Mouse (Mus musculus) forebrain, embryonic 12.5 days (tissue): ENCODE measurements at regions not wholly inside any gene's neighbourhood (a gene's known extent, or its start where the extent isn't known, plus 50 kb on each side); places are given as distances from the start of the nearest gene placed in this dataset.

Source experiments
- ATAC-seq: fragments of 200-750 bp; cut with Nextera tagmentation; 2 replicates; pipeline ENCODE4 v1.8.0; 2017; ENCODE audit warnings: moderate TSS enrichment; ENCODE audit not compliant: low FRiP score
- H3K27ac ChIP-seq: fragments of 300-500 bp; sonication (generic); 2 replicates; pipeline ENCODE4 v1.5.1; 2016; ENCODE audit warnings: mild to moderate bottlenecking
- H3K27me3 ChIP-seq: fragments of 300-500 bp; sonication (generic); 2 replicates; pipeline ENCODE4 v1.6.1; 2016; ENCODE audit warnings: mild to moderate bottlenecking
- H3K36me3 ChIP-seq: fragments of 300-500 bp; sonication (generic); replicated peaks from 2 replicates; pipeline ENCODE4 v1.6.1; 2016; ENCODE audit warnings: mild to moderate bottlenecking
- H3K4me1 ChIP-seq: fragments of 300-500 bp; sonication (generic); 2 replicates; pipeline ENCODE4 v1.6.1; 2016
- H3K4me2 ChIP-seq: fragments of 300-500 bp; sonication (generic); 2 replicates; pipeline ENCODE4 v1.6.1; 2016; ENCODE audit warnings: mild to moderate bottlenecking, moderate library complexity
- H3K4me3 ChIP-seq: fragments of 300-500 bp; sonication (generic); replicated peaks from 2 replicates; pipeline ENCODE4 v1.5.1; 2016; ENCODE audit warnings: mild to moderate bottlenecking
- H3K9ac ChIP-seq: fragments of 300-500 bp; sonication (generic); 2 replicates; pipeline ENCODE4 v1.6.1; 2016; ENCODE audit warnings: mild to moderate bottlenecking
- H3K9me3 ChIP-seq: fragments of 300-500 bp; sonication (generic); 2 replicates; pipeline ENCODE4 v1.6.1; 2016
- WGBS: fragments of 180-500 bp; shearing (Covaris S2); methylation state at CpG from one replicate; pipeline ENCODE4 v1.1.7; 2016; 5-methylcytosine and 5-hydroxymethylcytosine counted together

- Histone ChIP-seq H3K27me3 (no peaks in the 10 kb centered on the region), H3K36me3 (no peaks in the 10 kb centered on the region), H3K27ac (no peak overlapping the region), H3K4me2 (no peak overlapping the region), H3K9me3 (no peaks in the 10 kb centered on the region), H3K4me3 (no peak overlapping the region), H3K9ac (no peak overlapping the region), H3K4me1 (peaks cover 12% of the 10 kb centered on the region; the same call in 1 of the 2 replicates)
- peak; percentile 59; the same call in 1 of the 2 replicates for ATAC-seq
- 10% methylated on average over 5 of the region's 5 CpGs for WGBS
Observed at GRCm38 (mm10) chr5:77502684-77503083, 94.8 kb upstream of the Igfbp7 start.

GRCm38 (mm10) chr5:77499949-77500460 lies 92.2 kb upstream of the Igfbp7 start:
- Histone ChIP-seq H3K36me3 (no peaks in the 10 kb centered on the region), H3K27ac (no peak overlapping the region), H3K9me3 (no peaks in the 10 kb centered on the region), H3K9ac (no peak overlapping the region), H3K27me3 (no peaks in the 10 kb centered on the region), H3K4me1 (peaks cover 12% of the 10 kb centered on the region; the same call in 1 of the 2 replicates), H3K4me3 (no peak overlapping the region), H3K4me2 (no peak overlapping the region)
- no peak for ATAC-seq
- WGBS, result 70% methylated on average over 5 of the region's 5 CpGs

- no peaks in the 10 kb centered on the region for H3K27me3 ChIP-seq
- H3K9ac ChIP-seq, result no peak overlapping the region
- H3K27ac ChIP-seq, result no peak overlapping the region
- H3K36me3 ChIP-seq, result no peaks in the 10 kb centered on the region
- H3K4me1 ChIP-seq, result no peaks in the 10 kb centered on the region
- no peaks in the 10 kb centered on the region for H3K9me3 ChIP-seq
- H3K4me2 ChIP-seq, result no peak overlapping the region
- ATAC-seq, result no peak
- no peak overlapping the region for H3K4me3 ChIP-seq
- 73% methylated on average over 1 of the region's 1 CpGs for WGBS
Observed at GRCm38 (mm10) chr5:77494601-77495000, 86.8 kb upstream of the Igfbp7 start.

- peaks cover 18% of the 10 kb centered on the region for H3K4me1 ChIP-seq
- no peak overlapping the region for H3K4me3 ChIP-seq
- H3K9ac ChIP-seq, result no peak overlapping the region
- H3K4me2 ChIP-seq, result no peak overlapping the region
- H3K36me3 ChIP-seq, result no peaks in the 10 kb centered on the region
- no peak overlapping the region for H3K27ac ChIP-seq
- no peaks in the 10 kb centered on the region for H3K9me3 ChIP-seq
- peaks cover 3% of the 10 kb centered on the region; the same call in 1 of the 2 replicates for H3K27me3 ChIP-seq
- peak; percentile 3; the same call in 1 of the 2 replicates for ATAC-seq
- 32% methylated on average over 5 of the region's 5 CpGs for WGBS
Observed at GRCm38 (mm10) chr5:77488969-77489368, 81.1 kb upstream of the Igfbp7 start.

- Histone ChIP-seq H3K27ac (peak overlapping the region; percentile 66), H3K4me1 (peaks cover 18% of the 10 kb centered on the region), H3K4me3 (peak overlapping the region; percentile 7; the same call in 1 of the 2 replicates), H3K9ac (no peak overlapping the region), H3K36me3 (no peaks in the 10 kb centered on the region), H3K4me2 (peak overlapping the region; percentile 39), H3K27me3 (peaks cover 3% of the 10 kb centered on the region; the same call in 1 of the 2 replicates), H3K9me3 (no peaks in the 10 kb centered on the region)
- WGBS, result 7% methylated on average over 19 of the region's 19 CpGs
- peak; percentile 81 for ATAC-seq
Observed at GRCm38 (mm10) chr5:77487837-77488827, 80.3 kb upstream of the Igfbp7 start.

- Histone ChIP-seq H3K27me3 (peaks cover 3% of the 10 kb centered on the region; the same call in 1 of the 2 replicates), H3K9ac (no peak overlapping the region), H3K4me3 (no peak overlapping the region), H3K9me3 (no peaks in the 10 kb centered on the region), H3K4me1 (peaks cover 10% of the 10 kb centered on the region), H3K4me2 (no peak overlapping the region), H3K36me3 (no peaks in the 10 kb centered on the region), H3K27ac (no peak overlapping the region)
- WGBS, result 95% methylated on average over 9 of the region's 9 CpGs
- ATAC-seq, result no peak
Observed at GRCm38 (mm10) chr5:77483053-77483717, 75.3 kb upstream of the Igfbp7 start.

GRCm38 (mm10) chr5:77481811-77482210 lies 74.0 kb upstream of the Igfbp7 start:
- WGBS, result 55% methylated on average over 1 of the region's 1 CpGs
- peaks cover 3% of the 10 kb centered on the region; the same call in 1 of the 2 replicates for H3K27me3 ChIP-seq
- ATAC-seq, result no peak

GRCm38 (mm10) chr5:77477794-77478193 lies 70.0 kb upstream of the Igfbp7 start:
- no peaks in the 10 kb centered on the region for H3K9me3 ChIP-seq
- no peaks in the 10 kb centered on the region for H3K4me1 ChIP-seq
- H3K4me3 ChIP-seq, result no peak overlapping the region
- no peak overlapping the region for H3K27ac ChIP-seq
- no peak overlapping the region for H3K4me2 ChIP-seq
- WGBS, result 79% methylated on average over 9 of the region's 9 CpGs
- no peak for ATAC-seq
- H3K9ac ChIP-seq, result no peak overlapping the region
- H3K27me3 ChIP-seq, result no peaks in the 10 kb centered on the region
- H3K36me3 ChIP-seq, result no peaks in the 10 kb centered on the region

More at GRCm38 (mm10) chr5:77481811-77482210, 74.0 kb upstream of the Igfbp7 start:
- Histone ChIP-seq H3K4me2 (no peak overlapping the region), H3K4me1 (no peaks in the 10 kb centered on the region), H3K4me3 (no peak overlapping the region), H3K9ac (no peak overlapping the region), H3K36me3 (no peaks in the 10 kb centered on the region), H3K27ac (no peak overlapping the region), H3K9me3 (no peaks in the 10 kb centered on the region)

- H3K4me2 ChIP-seq, result no peak overlapping the region
- H3K4me1 ChIP-seq, result no peaks in the 10 kb centered on the region
- no peaks in the 10 kb centered on the region for H3K36me3 ChIP-seq
- H3K27me3 ChIP-seq, result no peaks in the 10 kb centered on the region
- ATAC-seq, result no peak
- no peak overlapping the region for H3K4me3 ChIP-seq
- 86% methylated on average over 8 of the region's 8 CpGs for WGBS
- no peaks in the 10 kb centered on the region for H3K9me3 ChIP-seq
- no peak overlapping the region for H3K27ac ChIP-seq
- H3K9ac ChIP-seq, result no peak overlapping the region
Observed at GRCm38 (mm10) chr5:77473896-77474486, 66.2 kb upstream of the Igfbp7 start.

GRCm38 (mm10) chr5:77469236-77469766 lies 61.5 kb upstream of the Igfbp7 start:
- no peak overlapping the region for H3K9ac ChIP-seq
- H3K36me3 ChIP-seq, result no peaks in the 10 kb centered on the region
- no peaks in the 10 kb centered on the region for H3K27me3 ChIP-seq
- no peak overlapping the region for H3K27ac ChIP-seq
- 89% methylated on average over 15 of the region's 15 CpGs for WGBS
- H3K4me3 ChIP-seq, result no peak overlapping the region
- H3K9me3 ChIP-seq, result no peaks in the 10 kb centered on the region
- ATAC-seq, result no peak
- no peaks in the 10 kb centered on the region for H3K4me1 ChIP-seq
- no peak overlapping the region for H3K4me2 ChIP-seq

- Histone ChIP-seq H3K27me3 (no peaks in the 10 kb centered on the region), H3K27ac (no peak overlapping the region), H3K9ac (no peak overlapping the region), H3K4me1 (no peaks in the 10 kb centered on the region), H3K9me3 (no peaks in the 10 kb centered on the region), H3K4me2 (no peak overlapping the region), H3K4me3 (no peak overlapping the region), H3K36me3 (no peaks in the 10 kb centered on the region)
- no peak for ATAC-seq
- 64% methylated on average over 15 of the region's 15 CpGs for WGBS
Observed at GRCm38 (mm10) chr5:77468467-77468866, 60.6 kb upstream of the Igfbp7 start.
